7 mouse cellular contexts compared by ENCODE assay signal in the genomic region with DNA sequence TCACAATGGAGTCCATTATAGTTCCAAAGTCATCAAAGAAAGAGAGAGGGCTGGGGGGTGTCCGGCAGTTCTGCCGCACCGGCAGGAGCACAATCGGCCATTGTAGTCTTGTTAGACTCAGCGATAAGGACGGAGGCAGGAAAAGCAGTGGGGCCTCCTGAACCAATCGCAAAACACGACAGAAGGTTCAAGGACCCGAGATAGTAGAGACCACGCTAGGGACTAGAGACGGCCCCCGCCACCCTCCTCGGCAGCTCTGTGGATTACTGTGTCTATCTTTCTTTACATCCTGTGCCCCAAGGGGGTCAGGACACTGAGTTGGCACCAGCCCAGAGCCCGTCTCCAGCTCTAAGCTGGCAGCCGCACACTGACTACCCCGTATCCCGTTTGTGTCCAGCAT. TPM values are rescaled to one million over a fixed set of nuclear protein-coding genes. Genes with fewer than 3 reads are reported as not detected.
A peak's percentile ranks its signal among the peaks of the same experiment; 100 is the strongest.
DNase-seq lines count a peak whose midpoint lies in the region; ATAC-seq lines count a peak whose summit lies in the region.

No protein-coding gene starts in this region.

- peaks cover 24% of the 10 kb centered on the region for H3K4me1 ChIP-seq in forebrain, embryonic 15.5 days
- peaks cover 18% of the 10 kb centered on the region for H3K4me1 ChIP-seq in liver, embryonic 13.5 days (replicated peaks)

- WGBS in forebrain, embryonic 15.5 days: 9% methylated on average over 17 of the region's 17 CpGs
- WGBS in liver, embryonic 13.5 days (ENCODE audit: insufficient replicate concordance): 25% methylated on average over 17 of the region's 17 CpGs

- no peak overlapping the region for H3K4me3 ChIP-seq in forebrain, embryonic 15.5 days
- H3K4me3 ChIP-seq in liver, embryonic 13.5 days (replicated peaks): no peak overlapping the region

- peak; percentile 34 for DNase-seq in right cerebral cortex, postnatal 4 days
- DNase-seq in right cerebral cortex, postnatal 10 days (ENCODE audit: low spot score in 2 of 2): no peak
- DNase-seq in liver, embryonic 13.5 days: no peak
- DNase-seq in thymus, postnatal 4 days: peak; percentile 52
- no peak for DNase-seq in frontal cortex, postnatal 10 days (ENCODE audit: low spot score in 2 of 2)
- DNase-seq in spleen, postnatal 36 days (ENCODE audit: low spot score in 2 of 2): no peak

- H3K27ac ChIP-seq in forebrain, embryonic 15.5 days (replicated peaks): 0 out of 2 replicates have a peak overlapping the region, but pooled peaks have one; percentile 15
- H3K27ac ChIP-seq in liver, embryonic 13.5 days: no peak overlapping the region

- no peaks in the 10 kb centered on the region for H3K27me3 ChIP-seq in forebrain, embryonic 15.5 days
- H3K27me3 ChIP-seq in liver, embryonic 13.5 days: peaks cover 15% of the 10 kb centered on the region

- H3K9ac ChIP-seq in forebrain, embryonic 15.5 days (replicated peaks): no peak overlapping the region
- H3K9ac ChIP-seq in liver, embryonic 13.5 days: no peak overlapping the region

- no peak for ATAC-seq in forebrain, embryonic 15.5 days (replicated peaks)
- peak; percentile 64 for ATAC-seq in liver, embryonic 13.5 days (ENCODE audit: low read depth)

- no peaks in the 10 kb centered on the region for H3K36me3 ChIP-seq in forebrain, embryonic 15.5 days
- H3K36me3 ChIP-seq in liver, embryonic 13.5 days: no peaks in the 10 kb centered on the region

- peak overlapping the region; percentile 22 for H3K4me2 ChIP-seq in forebrain, embryonic 15.5 days (replicated peaks)
- H3K4me2 ChIP-seq in liver, embryonic 13.5 days: peak overlapping the region; percentile 38

- H3K9me3 ChIP-seq in forebrain, embryonic 15.5 days: no peaks in the 10 kb centered on the region
- no peaks in the 10 kb centered on the region for H3K9me3 ChIP-seq in liver, embryonic 13.5 days (replicated peaks)

RNA-seq across cellular contexts. Expression of gene Cbx4, which starts 48.6 kb away (rescaled TPM):
- polyA plus RNA-seq in forebrain, embryonic 15.5 days (2015; fragmentation: Nextera tagmentation; extraction: Ambion mirVana): 15.5 and 16.5 TPM in 2 replicates
- polyA plus RNA-seq in liver, embryonic 13.5 days (2015; fragmentation: Nextera tagmentation; extraction: Ambion mirVana): 2.0 and 2.4 TPM in 2 replicates

Comparison
In these comparisons a context has a peak if more than half of its experiments do, and no peak if none do; other contexts are left out.
1. DNase-seq: peak in right cerebral cortex, postnatal 4 days (single experiment) and thymus, postnatal 4 days (single experiment); none in right cerebral cortex, postnatal 10 days (0 of 2), liver, embryonic 13.5 days (single experiment), frontal cortex, postnatal 10 days (0 of 2) and spleen, postnatal 36 days (0 of 2).